Mouse (Mus musculus): ENCODE measurements around the gene Spo11.

The Spo11 gene

DNA sequence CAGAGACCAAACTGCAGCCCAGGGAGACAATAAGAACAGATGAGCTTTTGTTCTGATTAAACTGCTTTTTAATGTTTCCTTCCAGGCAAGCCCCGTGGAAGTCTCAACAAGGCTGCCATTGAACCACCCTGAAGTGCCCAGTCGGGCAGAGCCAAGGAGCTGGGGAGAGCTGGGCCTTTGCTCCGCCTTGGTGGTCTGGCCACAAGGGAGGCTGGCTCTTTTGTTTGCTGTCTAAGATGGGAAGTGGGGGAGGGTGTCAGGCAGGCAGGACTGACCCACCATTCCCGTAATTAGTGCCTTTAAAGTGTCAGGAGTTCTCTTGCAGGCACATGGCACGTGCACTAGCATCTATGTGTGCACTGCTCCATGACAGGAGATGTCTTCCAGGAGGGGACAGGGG lies 18.9 kb upstream of the Spo11 start:
- in situ Hi-C loops (cut with MboI; ENCODE audit: unreplicated experiment in 2 of 2), result no loop called here

DNA sequence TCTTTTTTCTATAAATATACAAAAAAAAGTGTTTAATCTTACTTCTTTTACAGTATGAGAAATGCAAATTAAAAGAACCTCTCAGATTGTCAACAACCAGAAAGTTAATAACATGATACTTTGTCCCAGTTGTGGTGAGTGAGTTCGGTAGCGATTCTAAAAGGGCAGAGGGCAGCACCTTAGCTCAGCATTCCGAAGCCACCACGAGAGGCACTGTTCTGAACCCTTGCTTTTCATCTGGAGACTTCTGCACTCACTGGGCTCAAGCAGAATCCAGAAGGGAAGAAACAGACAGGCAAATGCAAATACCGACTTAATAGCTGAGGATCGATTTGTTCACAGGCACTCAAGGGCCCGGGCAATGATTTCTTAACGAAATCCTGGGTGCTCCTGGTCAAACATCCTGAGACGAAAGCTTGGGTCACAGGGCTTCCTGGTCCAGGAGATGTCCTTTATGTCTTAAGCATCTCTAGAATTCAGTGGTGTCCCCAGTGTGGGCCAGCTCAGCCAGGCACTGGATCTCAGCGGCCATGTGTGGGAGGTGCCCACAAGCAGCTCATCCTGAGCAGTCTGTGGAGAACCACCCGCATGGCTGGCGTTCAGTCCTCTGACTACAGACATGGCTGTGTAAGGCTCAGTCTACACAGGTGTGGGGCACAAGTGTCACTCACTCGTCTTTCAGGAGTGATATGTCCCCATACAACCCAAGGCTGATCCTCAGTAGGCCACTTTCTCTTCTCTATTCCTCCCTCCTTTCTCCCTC lies 18.3 kb upstream of the Spo11 start:
- in situ Hi-C loops (cut with MboI; ENCODE audit: unreplicated experiment in 2 of 2), result no loop called here

DNA sequence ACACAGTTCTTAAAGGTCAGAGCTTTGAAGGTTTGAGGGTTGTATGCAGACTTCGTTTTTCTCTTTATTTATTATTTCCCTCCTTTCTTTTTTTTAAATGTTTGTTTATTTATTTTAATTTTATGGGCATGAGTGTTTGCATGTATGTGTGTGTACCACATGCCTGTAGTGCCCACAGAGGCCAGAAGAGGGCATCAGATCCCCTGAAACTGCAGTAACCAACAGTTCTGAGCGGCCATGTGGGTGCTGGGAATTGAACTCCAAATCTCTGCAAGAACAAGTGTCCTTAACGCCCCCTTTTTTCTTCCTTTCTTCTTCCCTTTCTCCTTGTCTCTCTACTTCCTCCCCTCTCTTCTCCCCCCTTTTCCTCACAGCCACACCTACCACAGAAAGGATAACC lies 17.1 kb upstream of the Spo11 start:
- in situ Hi-C loops (cut with MboI; ENCODE audit: unreplicated experiment in 2 of 2), result no loop called here

DNA sequence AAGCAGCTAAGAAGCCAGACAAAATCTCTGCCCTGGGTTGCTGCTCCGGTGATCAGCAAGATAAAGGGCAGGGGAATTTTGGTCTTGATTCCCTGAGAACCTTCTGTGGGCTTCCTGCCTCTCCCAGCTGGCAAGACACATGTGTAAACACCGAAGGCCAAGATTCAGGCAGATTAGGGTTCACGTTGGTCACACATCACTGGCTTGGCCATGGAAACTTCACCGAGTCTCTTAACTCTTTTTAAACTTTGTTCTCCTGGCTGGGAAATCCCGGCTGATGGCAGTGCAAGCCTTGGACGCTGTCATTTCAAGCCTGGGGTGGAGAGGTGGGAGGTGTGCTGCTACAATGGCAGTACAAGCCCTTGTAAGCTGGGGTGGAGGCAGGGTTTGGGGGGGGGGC lies 16.3 kb upstream of the Spo11 start:
- in situ Hi-C loops (cut with MboI; ENCODE audit: unreplicated experiment in 2 of 2), result no loop called here

DNA sequence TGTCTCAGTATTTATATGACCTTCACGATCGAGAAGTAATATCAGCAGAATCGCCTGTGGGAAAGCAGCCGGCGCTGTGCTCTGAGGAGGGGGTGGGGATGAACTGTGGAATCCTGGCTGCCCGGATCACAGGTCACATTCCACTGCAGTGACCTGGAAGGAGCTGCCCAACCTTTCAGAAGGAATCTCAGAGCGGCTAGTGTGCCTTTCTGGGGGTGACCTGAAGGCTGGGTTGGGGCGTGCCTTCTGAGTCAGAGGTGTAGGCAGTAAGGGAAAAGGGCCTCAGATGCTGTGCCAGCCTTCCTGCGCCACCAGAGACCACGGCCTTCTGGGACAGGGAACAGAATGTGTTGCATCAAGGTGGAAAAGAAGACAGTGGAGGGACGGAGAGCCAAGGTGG lies 12.3 kb upstream of the Spo11 start:
- in situ Hi-C loops (cut with MboI; ENCODE audit: unreplicated experiment in 2 of 2), result no loop called here

DNA sequence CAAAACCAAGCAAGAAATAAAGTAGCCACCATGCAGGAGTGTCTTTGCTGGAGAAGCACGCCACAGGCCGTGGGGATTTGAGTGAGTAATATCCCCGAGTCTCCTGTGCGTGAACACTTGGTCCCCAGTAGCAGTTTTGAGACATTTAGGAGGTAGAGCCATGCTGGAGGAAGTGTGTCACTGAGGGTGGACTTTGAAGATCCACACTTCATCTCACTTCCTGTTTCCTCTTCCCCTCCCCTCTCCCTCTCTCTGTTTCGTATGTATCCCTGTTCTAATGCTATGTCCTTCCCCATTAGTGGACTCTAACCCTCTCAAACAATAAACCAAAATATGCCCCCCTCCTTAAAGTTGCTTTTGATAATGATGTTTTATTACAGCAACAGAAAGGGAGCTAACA lies 11.0 kb upstream of the Spo11 start:
- in situ Hi-C loops (cut with MboI; ENCODE audit: unreplicated experiment in 2 of 2), result no loop called here

DNA sequence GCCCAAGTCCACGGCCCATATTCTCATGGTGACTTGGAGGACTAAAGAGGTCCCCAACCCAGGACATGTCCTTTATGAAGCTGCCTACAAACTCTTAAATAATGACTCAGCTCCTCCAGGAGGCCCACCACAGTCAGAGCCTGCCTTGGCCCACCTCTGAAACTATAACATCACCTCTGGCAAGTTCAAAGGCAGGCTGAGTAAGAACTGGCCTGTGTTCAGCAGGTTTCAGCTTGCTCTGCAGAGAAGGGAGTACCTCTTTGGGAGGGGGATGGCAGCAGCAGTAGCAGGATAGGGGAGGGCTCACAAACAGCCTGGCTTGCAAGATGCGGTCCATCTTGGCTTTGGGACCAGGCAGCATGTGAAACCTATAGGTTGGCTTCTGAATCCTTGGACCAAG lies 5.6 kb upstream of the Spo11 start:
- in situ Hi-C loops (cut with MboI; ENCODE audit: unreplicated experiment in 2 of 2), result loop anchor here in 1 of 2 experiments (10.0 kb wide), 1 partner anchor 587 kb away; no protein-coding TSS in a partner anchor

DNA sequence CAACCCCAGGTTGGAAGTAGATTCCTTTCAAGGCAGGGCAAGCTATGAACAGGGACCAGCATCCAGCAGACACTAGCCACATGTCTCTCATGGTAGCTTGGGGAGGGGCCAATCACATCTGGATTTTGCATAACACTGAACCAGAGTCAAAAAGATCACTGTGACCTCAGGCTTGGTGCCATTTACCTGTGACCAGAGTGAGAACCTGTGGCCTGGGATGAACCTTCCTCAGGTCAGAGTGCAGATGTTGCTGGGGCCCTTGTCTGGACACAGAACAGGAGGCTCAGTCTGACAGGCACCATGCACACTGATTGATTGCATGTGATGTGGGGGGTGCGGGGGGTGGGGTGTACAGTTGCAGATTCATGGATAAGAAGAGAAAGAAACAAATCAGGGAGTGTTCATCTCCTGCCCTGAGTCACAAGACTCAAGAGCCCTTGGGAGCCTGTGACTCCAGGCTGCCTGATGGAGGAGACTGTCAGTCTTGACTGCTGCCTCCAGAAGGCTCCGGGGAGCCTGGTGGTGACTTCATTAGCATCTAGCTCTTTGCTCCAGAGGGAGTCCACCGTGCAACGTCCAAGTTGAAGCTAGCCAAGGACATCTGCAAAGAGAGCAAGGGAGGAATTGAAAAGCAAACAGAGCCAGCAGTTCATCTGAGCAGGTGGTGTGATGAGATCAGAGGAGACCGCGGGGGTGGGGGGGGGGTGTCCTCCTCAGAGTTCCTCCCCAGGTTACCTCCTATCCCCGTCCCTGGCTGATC lies 3.5 kb upstream of the Spo11 start:
- in situ Hi-C loops (cut with MboI; ENCODE audit: unreplicated experiment in 2 of 2), result loop anchor here in 1 of 2 experiments (10.0 kb wide), 1 partner anchor 589 kb away; no protein-coding TSS in a partner anchor

DNA sequence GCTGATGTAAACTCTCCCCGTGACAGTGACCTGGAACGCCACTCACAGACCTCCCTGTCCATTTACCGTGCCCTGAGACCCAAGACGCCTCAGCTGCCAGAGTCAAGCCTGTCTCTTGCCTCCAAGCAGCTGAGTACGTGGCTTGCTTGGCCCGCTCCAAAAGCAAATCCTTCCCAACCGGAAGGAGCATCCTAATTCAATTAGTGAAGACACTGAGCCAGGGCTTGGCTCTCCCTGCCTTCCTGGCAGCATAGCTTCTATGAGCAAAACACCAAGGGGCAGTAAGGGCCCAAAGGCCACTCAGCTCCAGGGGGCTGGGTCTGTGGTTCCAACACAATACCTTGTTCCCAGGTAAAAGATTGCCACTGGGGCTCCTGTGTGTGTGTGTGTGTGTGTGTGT lies 2.8 kb upstream of the Spo11 start:
- in situ Hi-C loops (cut with MboI; ENCODE audit: unreplicated experiment in 2 of 2), result loop anchor here (5.0 to 10.0 kb wide), 2 partner anchors 590 to 592 kb away; no protein-coding TSS in a partner anchor

DNA sequence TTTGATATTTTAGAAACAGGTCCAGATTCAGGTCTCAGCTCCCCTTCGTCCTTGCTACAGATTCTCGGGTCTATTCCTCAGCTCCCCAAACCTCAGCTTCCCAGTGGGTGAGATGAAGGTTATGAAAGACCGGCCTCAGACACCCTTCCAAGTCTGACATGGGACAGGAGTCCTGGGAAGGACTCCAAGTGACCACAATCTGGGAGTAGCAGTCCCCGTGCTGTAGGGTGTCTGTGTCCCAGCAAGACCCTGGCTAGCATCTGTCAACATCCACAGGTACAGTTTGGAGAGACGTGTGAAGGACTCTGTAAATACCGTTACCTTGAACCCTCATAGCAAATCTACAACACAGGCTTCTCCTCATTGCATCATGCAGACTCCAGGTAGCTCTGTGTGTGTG lies 2.3 kb upstream of the Spo11 start:
- in situ Hi-C loops (cut with MboI; ENCODE audit: unreplicated experiment in 2 of 2), result loop anchor here (5.0 to 10.0 kb wide), 2 partner anchors 590 to 593 kb away; no protein-coding TSS in a partner anchor

DNA sequence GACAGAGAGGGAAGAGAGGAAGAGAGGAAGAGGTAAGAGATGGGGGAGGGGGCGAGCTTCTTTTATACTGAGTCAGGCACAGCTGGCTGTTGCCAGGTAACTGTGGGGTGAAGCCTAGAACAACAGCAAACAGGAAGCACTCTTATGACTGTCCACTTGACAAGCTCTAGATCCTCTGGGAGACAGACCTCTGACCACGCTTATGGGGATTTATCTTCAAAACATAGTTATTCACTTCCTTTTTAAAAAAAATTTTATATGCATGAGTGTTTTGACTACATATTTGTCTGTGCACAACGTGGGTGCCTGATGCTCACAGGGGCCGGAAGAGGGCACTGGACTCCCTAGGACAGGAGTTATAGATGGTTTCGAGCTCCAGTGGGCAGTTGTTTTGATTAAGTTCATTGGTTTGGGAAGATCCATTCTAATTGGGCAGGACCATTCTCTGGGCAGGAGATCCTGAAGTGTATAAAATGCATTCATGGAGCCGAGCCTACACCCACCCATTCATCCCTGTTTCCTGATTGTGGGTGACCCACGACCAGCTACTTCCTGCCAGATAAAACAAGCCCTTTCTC lies 750 bp upstream of the Spo11 start:
- in situ Hi-C loops (cut with MboI; ENCODE audit: unreplicated experiment in 2 of 2), result loop anchor here (5.0 to 10.0 kb wide), 2 partner anchors 592 to 594 kb away; no protein-coding TSS in a partner anchor

DNA sequence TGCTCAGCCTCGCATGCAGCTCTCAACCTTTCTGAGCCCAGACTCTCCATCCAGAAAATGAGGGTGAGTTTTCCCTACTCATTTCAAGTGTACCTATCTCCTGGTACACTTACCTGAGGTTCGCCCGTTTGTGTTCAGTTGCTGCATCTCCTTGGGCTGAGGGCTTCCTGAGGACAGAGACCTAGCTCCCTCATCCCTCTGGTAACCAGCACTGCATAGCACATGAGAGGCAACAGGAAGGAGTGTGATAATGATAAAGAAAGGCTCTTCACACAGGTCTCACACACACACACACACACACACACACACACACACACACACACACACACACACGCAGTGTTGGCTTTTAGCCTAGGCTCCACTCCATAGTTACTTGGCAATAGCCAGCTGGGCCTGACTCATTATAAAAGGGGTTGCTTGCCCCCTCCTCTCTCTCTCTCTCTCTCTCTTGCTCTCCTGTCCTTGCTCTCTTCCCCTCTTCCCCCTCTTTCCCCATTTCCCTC lies 682 bp downstream of the Spo11 start:
- in situ Hi-C loops (cut with MboI; ENCODE audit: unreplicated experiment in 2 of 2), result loop anchor here (5.0 to 10.0 kb wide), 2 partner anchors 593 to 596 kb away; no protein-coding TSS in a partner anchor

DNA sequence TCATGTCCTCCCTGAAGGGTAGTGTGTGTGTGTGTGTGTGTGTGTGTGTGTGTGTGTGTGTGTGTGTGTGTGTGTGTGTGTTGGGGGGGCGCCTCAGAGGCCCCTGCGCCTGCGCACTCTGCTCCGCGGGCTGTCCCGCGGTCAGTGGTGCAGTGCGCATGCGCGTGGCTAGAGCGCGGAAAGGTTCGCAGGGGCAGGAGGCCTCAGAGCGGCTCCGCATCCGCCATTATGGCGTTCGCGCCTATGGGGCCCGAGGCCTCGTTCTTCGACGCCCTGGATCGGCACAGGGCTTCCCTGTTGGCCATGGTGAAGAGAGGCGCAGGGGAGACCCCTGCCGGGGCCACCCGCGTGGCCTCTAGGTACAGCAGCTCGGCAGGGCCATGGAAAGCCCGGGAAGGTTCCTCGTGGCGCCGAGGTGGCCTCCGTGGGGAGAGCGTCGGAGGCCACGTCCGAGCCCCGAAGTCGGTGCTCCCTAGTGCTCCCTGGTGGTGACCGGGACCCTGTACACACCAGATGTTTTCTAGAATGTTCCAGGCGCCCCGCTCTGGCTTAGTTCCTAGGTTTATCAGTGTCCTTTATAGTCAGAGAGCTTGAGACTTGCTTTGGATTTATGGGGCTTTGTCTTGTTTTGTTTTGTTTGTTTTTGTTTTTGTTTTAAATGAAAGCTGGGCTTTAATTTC lies 2.3 kb downstream of the Spo11 start:
- in situ Hi-C loops (cut with MboI; ENCODE audit: unreplicated experiment in 2 of 2), result loop anchor here (5.0 to 10.0 kb wide), 2 partner anchors 595 to 598 kb away; no protein-coding TSS in a partner anchor

DNA sequence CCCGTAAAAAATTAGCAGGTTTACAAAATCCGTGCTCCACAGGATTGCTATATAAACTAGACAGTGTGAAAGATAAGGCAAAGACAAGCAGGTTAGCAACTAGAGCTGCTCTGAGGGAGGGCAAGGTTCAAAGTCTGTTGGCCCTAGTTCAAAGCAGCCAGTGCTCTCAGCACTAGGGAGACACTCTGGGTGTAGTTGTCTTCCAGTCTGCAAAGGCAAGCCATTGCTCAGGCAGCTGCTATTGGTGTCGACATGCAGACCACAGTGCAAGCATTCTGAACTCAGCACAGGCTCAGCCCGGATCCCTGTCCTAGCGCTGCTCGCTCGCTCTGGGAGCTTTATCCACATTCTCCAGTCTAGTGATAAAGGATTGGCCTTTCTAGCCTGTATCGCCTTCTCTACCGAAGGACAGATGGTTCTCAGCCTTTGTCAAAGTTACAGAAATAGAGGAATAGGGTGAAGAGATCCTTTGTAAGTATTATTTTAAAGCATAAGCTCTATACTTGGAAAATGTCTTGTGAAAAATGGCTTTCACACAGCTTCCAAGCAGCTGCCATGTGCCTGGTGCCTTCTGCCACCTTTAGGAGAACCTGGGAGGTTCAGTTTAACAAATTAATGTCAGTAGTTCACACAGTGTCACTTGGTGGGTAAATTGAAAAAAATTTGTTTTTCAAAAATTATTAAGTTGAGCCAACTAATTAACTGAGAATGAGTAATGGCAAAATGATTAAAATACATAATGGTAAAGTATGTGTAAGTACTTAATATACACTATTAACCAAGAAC lies 5.5 kb downstream of the Spo11 start:
- in situ Hi-C loops (cut with MboI; ENCODE audit: unreplicated experiment in 2 of 2), result no loop called here

DNA sequence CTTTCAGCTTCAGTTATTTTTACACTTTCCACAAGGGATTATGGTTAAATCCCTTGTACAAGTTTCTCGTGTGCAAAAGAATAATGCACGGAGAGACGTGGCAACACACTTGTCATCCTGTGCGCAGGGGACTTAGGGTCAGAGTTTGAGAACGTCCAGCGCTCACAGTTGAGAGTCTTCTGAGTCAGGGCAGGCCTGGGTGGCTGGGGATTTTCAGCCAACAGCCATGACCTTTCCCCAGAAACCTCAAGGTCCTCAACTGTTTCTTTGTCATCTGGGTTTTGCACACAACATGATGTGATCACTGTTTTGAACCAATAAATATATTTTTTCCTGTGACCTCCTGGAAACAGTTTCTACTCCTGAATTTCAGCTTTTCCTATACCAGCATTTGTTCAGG lies 12.7 kb downstream of the Spo11 start:
- in situ Hi-C loops (cut with MboI; ENCODE audit: unreplicated experiment in 2 of 2), result loop anchor here (5.0 to 10.0 kb wide), 3 partner anchors 158 to 765 kb away; no protein-coding TSS in a partner anchor

DNA sequence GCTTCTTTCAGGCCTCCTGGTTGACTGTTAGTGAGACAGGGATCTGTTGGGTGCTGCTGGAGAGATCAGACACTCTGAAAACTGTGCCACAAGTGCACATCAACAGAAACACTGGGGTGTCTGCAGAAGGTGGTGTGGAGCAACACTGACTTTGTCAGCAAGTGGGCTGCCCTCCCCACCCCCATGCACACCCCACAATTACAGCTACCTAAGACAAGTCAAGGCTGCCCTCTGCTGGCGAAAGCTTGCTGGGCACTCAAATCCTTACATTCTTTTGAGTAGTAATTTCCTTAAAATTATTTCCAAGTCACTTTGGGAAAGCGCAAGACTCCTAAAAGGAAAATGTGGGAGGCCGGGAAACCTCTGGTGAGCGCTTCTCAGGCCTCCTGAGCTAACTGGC lies 18.7 kb downstream of the Spo11 start:
- in situ Hi-C loops (cut with MboI; ENCODE audit: unreplicated experiment in 2 of 2), result loop anchor here (5.0 to 10.0 kb wide), 7 partner anchors 86 to 774 kb away; no protein-coding TSS in a partner anchor

DNA sequence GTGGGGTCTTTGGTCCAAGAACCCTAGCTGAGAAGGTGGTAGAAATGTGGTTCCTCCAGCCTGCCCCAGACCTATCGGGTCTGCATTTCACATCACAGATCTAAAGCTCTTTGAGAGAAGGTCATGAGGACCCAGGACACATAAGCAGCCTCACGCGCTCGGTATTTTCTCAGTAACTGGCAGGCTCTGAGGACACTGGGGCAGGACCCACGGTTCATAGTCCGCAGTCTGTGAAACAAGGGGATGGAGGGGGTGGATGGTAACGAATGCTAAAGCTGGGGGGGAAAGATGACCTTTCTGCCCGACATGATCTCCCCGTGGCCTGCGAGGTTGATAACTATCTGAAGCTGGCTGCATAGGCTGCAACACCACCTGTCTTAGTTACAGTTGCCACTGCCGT lies 20.2 kb downstream of the Spo11 start:
- in situ Hi-C loops (cut with MboI; ENCODE audit: unreplicated experiment in 2 of 2), result loop anchor here (5.0 to 10.0 kb wide), 7 partner anchors 85 to 775 kb away; no protein-coding TSS in a partner anchor

DNA sequence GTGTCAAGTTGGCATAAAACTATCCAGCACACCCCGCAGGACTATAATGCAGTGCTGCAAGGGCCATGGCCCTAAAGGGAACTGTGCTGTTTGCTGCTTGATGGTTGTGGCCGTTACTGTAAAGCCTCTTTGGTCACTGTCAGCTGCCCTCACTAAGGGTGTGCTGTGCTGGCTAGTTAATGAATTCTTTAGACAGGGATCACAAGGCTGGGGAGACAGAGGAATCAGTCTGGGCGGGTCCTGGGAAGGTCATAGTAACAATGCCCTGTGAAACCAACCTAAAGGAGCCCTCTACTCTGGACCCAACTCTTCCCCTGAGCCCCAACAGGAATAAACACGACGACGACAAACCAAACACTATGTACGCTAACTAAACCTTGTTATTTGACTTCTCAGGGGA lies 21.0 kb downstream of the Spo11 start:
- in situ Hi-C loops (cut with MboI; ENCODE audit: unreplicated experiment in 2 of 2), result loop anchor here (5.0 to 10.0 kb wide), 7 partner anchors 84 to 776 kb away; no protein-coding TSS in a partner anchor

DNA sequence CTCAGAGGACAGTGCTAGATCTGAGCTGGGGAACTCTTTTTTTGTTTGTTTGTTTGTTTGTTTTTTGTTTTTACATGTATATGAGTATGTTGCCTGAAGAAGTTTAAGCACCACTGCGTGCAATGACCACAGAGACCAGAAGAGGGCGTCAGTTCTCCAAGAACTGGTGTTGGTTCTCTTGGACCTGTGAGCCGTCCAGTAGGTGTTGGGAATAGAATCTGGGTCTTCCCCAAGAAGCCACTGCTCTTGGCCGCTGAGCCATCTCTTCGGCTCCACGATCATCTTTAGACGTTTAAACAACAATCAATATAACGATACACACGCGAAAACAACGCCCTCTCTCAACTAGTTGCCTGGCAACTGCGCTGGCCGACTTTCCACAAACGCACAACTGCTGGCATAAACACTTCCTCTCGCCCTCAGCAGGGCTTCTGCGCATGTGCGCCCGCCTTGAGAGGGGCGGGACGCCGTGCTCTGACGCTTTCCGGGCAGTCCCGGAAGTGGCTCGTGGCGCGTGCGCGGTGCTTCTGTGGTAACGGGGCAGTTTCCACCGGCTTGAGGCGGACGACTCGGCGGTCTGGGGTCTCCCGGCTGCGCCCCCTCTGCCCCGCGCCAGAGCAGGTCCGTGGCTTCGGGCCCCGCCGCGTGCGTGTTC lies 22.3 kb downstream of the Spo11 start, which contains the start of gene Rae1:
Rae1 (plus strand) TSS at position 488 of the 655 bp plus-strand sequence.
- in situ Hi-C loops (cut with MboI; ENCODE audit: unreplicated experiment in 2 of 2), result loop anchor here (5.0 to 25.0 kb wide), 10 partner anchors 48 to 777 kb away; no protein-coding TSS in a partner anchor

All from v-Abl transformed pro-B cells (cell line).